Mouse (Mus musculus): ENCODE measurements around the gene C87499.

Gene C87499

DNA sequence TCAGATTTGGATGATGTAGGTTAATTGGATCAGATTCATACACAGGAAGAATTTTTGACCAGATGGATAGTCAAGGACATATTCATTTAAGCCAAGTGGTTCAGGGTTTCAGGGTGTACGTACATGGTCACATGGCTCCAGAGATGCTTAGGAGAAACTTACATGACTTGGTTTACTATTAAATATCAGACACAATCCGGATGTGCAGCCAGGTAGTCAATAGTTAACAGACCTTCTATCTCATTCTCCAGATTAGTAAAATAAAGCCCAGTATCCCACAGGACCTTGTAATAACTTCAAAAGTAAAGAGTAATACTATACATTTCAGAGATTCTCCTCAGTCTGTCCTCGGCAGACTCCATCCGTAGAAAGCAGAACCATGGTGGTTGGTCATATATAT lies at the start of gene C87499:
Gene C87499, minus strand, starts transcription at position 101 of the 400 bp plus-strand sequence.
- DNase-seq (ENCODE audit: inconsistent age in 2 of 2, low spot score in 1 of 2): no peak

DNA sequence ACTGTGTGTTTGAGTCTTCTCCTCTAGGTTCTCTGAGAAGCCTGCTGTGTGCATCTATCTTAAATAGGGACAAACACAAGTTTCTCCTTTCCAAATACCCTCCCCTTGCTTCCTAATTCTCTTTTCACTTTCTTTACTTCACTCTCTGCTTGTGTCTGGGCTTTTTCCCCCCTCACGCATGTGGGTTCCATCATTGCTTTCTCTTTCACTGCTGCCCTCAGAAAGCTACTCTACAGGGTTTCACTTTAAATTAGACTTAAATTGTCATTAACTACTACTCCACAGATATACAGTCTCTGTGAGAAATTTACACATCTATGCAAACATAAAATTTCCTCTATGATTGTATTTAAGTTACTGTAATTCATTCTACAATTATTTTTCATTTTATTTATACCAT lies 49.6 kb upstream of the C87499 start, which contains the start of gene Ifna2:
Gene Ifna2, minus strand, starts transcription at position 101 of the 400 bp plus-strand sequence.
- DNase-seq (ENCODE audit: inconsistent age in 2 of 2, low spot score in 1 of 2): no peak

DNA sequence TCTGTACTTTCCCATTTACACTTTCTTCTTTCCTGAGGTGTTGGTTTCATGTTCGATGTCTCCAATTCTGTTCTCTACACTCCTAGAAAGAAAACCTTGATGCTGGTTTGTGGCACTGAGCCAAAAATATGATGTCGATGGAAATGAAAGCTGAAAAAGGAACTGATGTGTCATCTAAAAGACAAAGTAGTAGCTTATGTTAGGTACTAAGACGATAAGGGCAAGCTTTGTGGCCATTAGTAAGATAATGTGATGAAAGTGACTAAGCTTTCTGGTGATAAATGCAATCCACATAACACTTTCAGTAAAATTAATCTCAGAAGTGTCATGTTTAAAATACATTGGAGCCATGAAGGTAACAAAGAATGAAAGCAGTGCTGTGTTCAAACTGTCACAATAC lies 47.1 kb upstream of the C87499 start:
- DNase-seq (ENCODE audit: inconsistent age in 2 of 2, low spot score in 1 of 2): no peak

DNA sequence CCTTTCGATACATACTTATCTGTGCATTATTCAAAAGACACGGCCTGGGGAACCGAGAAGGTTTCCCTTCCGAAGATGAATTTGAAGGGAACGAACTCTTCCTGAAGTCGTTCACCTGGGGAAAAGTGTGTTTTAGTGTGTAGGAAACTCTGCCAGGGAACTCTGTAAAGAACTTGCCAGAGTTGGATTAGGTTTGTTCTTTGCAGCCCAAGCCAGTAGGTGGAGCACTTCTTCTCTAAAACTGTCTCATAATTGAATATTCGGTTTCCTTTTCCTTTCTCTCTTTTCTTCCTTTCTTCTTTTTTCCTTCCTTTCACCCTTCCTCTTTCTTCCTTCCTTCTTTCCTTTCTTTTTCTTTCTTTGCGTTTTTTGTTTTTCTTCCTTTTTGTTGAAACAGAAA lies 46.2 kb upstream of the C87499 start:
- DNase-seq (ENCODE audit: inconsistent age in 2 of 2, low spot score in 1 of 2): peak in 1 of 2 experiments; percentile 49

DNA sequence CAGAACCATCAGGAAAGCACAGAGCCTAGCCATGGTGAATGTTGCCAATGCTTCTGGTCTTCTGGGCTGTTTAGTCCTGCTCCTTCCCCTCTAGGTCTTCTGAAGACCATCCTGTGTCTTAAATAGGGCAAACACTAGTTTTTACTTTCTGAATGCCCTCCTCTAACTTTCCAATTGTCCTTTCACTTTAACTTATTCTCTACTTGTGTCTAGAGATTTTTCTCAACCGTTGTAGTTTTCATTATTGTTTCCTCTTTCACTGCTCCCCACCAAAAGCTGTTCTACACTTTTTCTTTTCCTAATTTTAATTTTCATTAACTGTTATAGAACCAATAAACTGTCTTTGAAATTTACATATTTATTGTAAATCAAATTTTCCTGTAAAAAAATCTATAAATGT lies 42.6 kb upstream of the C87499 start, which contains the start of gene Ifna16:
Gene Ifna16, minus strand, starts transcription at position 101 of the 400 bp plus-strand sequence.
- no peak for DNase-seq (ENCODE audit: inconsistent age in 2 of 2, low spot score in 1 of 2)

DNA sequence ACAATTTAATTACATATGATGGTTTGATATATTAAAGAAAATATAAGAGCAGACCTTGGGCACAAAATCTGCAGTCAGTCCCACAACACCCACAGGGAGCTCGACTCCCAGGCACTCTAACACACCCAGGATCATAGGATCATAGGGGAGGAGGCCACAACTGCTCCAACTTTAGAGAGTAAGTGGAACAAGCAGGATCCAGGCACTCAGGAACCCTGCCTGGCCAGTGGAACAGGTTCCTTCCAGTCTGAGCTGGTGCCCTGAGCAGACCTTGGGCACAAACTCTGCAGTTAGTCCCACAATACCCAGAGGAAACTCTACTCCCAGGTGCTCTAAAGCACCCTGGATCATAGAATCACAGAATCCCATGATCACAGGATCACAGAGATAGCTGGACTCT lies 21.2 kb upstream of the C87499 start:
- no peak for DNase-seq (ENCODE audit: inconsistent age in 2 of 2, low spot score in 1 of 2)

DNA sequence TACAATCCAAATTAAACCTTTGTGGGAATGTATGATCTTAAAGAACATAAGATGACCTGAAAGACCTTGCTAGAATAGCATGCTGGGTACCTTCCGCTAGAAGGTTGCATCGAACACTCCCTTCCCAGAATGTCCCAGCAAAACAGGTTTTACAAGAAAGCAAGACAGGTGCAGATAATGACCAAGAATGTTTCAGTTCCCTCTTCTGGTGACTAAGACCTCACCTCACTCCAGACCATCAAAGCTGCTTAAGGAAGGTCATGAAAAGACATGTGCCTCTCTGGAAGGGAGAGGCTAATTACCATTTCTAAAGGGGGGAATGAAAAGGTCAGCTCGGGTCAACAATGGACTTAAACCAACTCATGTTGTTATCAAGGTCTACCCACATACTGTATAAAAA lies 19.4 kb upstream of the C87499 start:
- DNase-seq (ENCODE audit: inconsistent age in 2 of 2, low spot score in 1 of 2): no peak

DNA sequence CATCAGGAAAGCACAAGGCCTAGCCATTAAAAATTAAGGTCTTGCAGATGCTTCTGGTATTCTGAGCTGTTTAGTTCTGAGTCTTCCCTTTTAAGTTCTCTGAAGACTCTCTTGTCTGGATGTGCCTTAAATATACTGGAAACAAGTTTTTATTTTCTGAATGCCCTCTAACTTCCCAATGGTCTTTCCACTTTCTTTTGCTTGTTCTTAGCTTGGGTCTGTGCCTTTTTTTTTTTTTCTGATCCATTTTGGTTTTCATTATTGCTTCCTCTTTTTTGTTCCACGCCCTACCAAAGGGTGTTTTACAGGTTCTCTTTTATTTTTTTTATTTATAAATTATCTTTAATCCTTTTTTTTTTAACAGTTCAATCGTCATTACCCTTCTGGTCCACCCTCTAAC lies 10.1 kb upstream of the C87499 start, which contains the start of gene Ifna13:
Gene Ifna13, minus strand, starts transcription at position 101 of the 400 bp plus-strand sequence.
- no peak for DNase-seq (ENCODE audit: inconsistent age in 2 of 2, low spot score in 1 of 2)

DNA sequence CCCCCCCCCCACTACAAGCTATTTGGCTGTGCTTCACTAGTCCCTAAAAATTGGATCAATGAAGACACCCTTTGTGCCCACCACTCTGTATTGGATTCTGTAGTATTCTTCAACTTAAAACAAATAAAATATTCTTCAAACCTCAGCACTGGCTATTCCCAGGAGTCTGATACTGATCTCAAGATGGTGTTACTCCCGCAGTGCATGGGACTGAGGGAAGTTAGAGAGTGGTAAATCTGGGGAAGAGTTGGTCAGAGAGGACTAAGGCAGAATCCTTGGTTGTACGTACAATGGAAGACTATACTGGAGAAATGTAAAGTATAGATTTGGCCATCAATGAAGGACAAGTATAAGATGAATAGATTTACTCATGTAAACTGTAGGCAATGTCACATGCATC lies 8.3 kb upstream of the C87499 start:
- no peak for DNase-seq (ENCODE audit: inconsistent age in 2 of 2, low spot score in 1 of 2)

DNA sequence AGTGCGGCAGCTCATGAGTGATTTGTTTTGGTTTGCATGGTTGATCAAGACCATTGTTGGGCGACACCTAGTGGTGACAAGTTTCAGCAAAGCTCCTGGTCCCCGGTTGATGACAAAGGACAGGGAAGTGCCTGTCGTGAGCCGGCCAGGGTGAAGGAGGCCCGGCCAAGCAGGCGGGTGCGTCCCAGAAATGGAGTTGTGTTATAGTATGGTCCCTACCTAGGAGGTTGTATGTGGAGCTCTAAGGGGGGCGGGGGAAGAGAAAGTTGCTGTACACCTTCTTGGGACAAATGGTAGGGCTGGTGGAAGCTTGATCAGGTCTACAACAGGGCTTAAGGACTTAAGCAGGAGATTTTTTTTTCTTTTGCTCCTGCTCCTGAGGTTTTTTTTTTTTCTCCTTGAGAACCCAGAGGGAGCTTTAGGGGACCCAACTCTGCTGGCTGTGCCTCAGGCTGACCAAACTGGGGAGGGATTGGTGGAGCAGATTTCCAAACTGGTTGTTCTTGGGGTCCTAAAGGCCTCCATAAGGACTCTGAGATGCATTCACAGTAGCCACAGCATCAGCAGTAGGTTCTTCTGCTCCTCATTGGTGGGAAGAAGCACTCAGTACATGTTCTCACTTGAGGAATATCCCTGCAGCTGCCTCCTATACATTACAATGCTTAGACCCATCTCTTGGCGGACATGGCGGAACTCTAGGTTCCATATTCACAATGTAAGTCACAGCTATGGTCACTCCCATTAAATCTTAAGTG lies 7.0 kb upstream of the C87499 start:
- DNase-seq (ENCODE audit: inconsistent age in 2 of 2, low spot score in 1 of 2): peak; percentile 90 to 99

DNA sequence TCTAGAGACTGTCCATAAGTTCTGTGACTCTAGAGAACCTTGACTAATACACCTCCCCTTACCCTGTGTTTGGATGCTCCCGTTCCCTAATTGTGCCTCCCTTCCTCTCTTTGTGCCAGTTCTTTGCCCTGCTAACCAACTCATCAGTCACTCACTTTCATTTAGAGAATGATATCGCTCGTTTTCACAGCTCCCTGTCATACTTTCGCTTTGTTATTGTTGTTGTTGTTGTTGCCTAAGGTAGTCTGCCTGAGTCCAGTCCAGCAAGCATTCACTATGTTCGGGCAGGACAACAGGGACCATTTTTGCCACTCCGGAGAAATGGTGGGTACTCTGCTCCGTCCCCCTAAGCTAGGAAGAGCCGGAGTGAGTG lies 6.5 kb upstream of the C87499 start:
- no peak for DNase-seq (ENCODE audit: inconsistent age in 2 of 2, low spot score in 1 of 2)

DNA sequence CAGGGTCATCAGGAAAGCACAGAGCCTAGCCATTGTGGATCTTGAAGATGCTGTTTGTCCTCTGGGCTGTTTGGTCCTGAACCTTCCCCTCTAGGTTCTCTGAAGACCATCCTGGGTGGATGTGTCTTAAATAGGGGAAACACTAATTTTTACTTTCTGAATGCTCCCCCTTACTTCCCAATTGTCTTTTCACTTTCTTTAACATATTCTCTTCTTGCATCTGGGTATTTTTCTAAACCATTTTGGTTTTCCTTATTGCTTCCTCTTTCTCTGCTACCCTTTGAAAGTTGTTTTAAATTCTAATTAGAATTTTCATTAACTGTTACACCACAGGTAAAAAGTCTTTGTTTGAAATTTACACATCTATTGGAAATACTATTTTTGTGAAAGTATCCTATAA lies 30.9 kb downstream of the C87499 start, which contains the start of gene Ifna12:
Gene Ifna12, minus strand, starts transcription at position 101 of the 400 bp plus-strand sequence.
- DNase-seq (ENCODE audit: inconsistent age in 2 of 2, low spot score in 1 of 2): no peak

DNA sequence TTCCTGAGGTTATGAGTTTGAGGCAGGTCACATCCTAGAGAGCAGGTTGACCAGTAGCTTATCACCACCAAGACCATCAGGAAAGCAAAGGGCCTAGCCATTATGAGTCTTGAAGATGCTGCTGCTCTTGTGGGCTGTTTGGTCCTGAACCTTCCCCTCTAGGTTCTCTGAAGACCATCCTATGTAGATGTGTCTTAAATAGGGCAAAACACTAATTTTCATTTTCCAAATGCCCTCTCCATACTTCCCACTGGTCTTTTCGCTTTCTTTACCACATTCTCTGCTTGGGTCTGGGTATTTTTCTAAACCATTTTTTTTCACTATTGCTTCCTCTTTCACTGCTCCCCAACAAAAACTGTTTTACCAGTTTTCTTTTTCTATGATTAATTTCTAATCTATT lies 41.9 kb downstream of the C87499 start, which contains the start of gene Ifna9:
Gene Ifna9, minus strand, starts transcription at position 101 of the 400 bp plus-strand sequence.
- no peak for DNase-seq (ENCODE audit: inconsistent age in 2 of 2, low spot score in 1 of 2)

Measured in adrenal gland, adult (tissue).